8 mouse cellular contexts compared by ENCODE assay signal in genomic region chr9:110657474-110658078, GRCm38 (mm10). TPM values are rescaled to one million over a fixed set of nuclear protein-coding genes. Genes with fewer than 3 reads are reported as not detected.
DNase-seq lines count a peak whose midpoint lies in the region; ATAC-seq and TF ChIP-seq lines count a peak whose summit lies in the region.

No protein-coding gene starts in this region.

- intact Hi-C loops in left cerebral cortex, adult 2 months (cut with DNase I) = loop anchor here (2.0 kb wide), 1 partner anchor 27 kb away; no protein-coding TSS in a partner anchor

- DNase-seq in left cerebral cortex, adult 2 months (ENCODE audit: extremely low spot score in 1 of 2, low spot score in 2 of 2) = no peak
- DNase-seq in left cerebral cortex, adult 8-10 months (ENCODE audit: low spot score in 2 of 2) = no peak
- DNase-seq in limb, embryonic 14.5 days (ENCODE audit: low spot score) = no peak
- no peak for DNase-seq in right cerebral cortex, postnatal 14 days
- no peak for DNase-seq in urinary bladder, postnatal 25 days (ENCODE audit: low spot score)

- no peak overlapping the region for H3K9ac ChIP-seq in limb, embryonic 14.5 days (ENCODE audit: low read depth, low read length, severe bottlenecking)

- peak overlapping the region; percentile 52 for H3K4me2 ChIP-seq in limb, embryonic 14.5 days (replicated peaks; ENCODE audit: low read depth, low read length, severe bottlenecking)

- TF ChIP-seq POLR2A in cortical plate, adult 2 months (IDR thresholded peaks at IDR 0.05; ENCODE audit: extremely low read depth, insufficient read depth, low read length) = no peak
- no peak for TF ChIP-seq POLR2A in limb, embryonic 14.5 days (IDR thresholded peaks at IDR 0.05; ENCODE audit: borderline replicate concordance, extremely low read depth, insufficient read depth, insufficient read length)

- H3K36me3 ChIP-seq in limb, embryonic 14.5 days (ENCODE audit: control insufficient read depth, insufficient read depth, low read length) = 0 out of 2 replicates have a peak, but pooled peaks cover 4% of the 10 kb centered on the region

- H3K27ac ChIP-seq in left cerebral cortex, adult 2 months = peak overlapping the region; percentile 99
- H3K27ac ChIP-seq in cortical plate, adult 2 months (ENCODE audit: insufficient read depth, low read length) = peak overlapping the region; percentile 33; the same call in 1 of the 2 replicates
- no peak overlapping the region for H3K27ac ChIP-seq in limb, embryonic 14.5 days (replicated peaks; ENCODE audit: low read depth, low read length)

- H3K27me3 ChIP-seq in limb, embryonic 14.5 days (ENCODE audit: control insufficient read depth, insufficient read depth, low read length) = peaks cover 14% of the 10 kb centered on the region

- ATAC-seq in hematopoietic stem cell, adult 5-6 weeks (replicated peaks in 1 of 2; ENCODE audit: insufficient read depth in 1 of 2, low FRiP score in 2 of 2, low TSS enrichment in 1 of 2, low read depth in 1 of 2, poor library complexity in 2 of 2, severe bottlenecking in 2 of 2) = peak; percentile 33 to 40; a peak in 3 of 4 replicates
- no peak for ATAC-seq in limb, embryonic 14.5 days (ENCODE audit: low FRiP score, low read depth)
- ATAC-seq in monocyte, adult 5-6 weeks (replicated peaks; ENCODE audit: insufficient number of reproducible peaks, low FRiP score, low TSS enrichment, poor library complexity, severe bottlenecking) = peak; percentile 54

- peaks cover 8% of the 10 kb centered on the region; the same call in 1 of the 2 replicates for H3K4me1 ChIP-seq in cortical plate, adult 2 months (ENCODE audit: control insufficient read depth, insufficient read depth, low read length)
- peaks cover 20% of the 10 kb centered on the region for H3K4me1 ChIP-seq in limb, embryonic 14.5 days (ENCODE audit: control insufficient read depth, insufficient read depth, low read length)

- 85% methylated on average over 13 of the region's 13 CpGs for WGBS in limb, embryonic 14.5 days

- TF ChIP-seq CTCF in left cerebral cortex, adult 2 months (IDR thresholded peaks at IDR 0.05) = no peak
- no peak for TF ChIP-seq CTCF in cortical plate, adult 2 months (IDR thresholded peaks at IDR 0.05; ENCODE audit: extremely low read depth, insufficient read depth, low read length)

- H3K4me3 ChIP-seq in left cerebral cortex, adult 2 months = peak overlapping the region; percentile 85
- H3K4me3 ChIP-seq in cortical plate, adult 2 months (ENCODE audit: insufficient read depth, low read length) = peak overlapping the region; percentile 69; the same call in 1 of the 2 replicates
- H3K4me3 ChIP-seq in limb, embryonic 14.5 days (replicated peaks; ENCODE audit: low read length) = peak overlapping the region; percentile 61

- H3K9me3 ChIP-seq in limb, embryonic 14.5 days (ENCODE audit: control insufficient read depth, low read length) = no peaks in the 10 kb centered on the region

RNA-seq across cellular contexts. Expression of gene Ccdc12, which starts 1.3 kb away (rescaled TPM):
- 10 to 100 TPM; 56.2 to 56.9 TPM for total RNA-seq in left cerebral cortex, adult 2 months (2021)
- total RNA-seq in left cerebral cortex, adult 8-10 months (2022) = 10 to 100 TPM; 69.7 to 73.5 (median 72.6) TPM
- 100 and 103 TPM in 2 replicates for polyA plus RNA-seq in cortical plate, adult 2 months (2012; rRNA removed)
- total RNA-seq in hematopoietic stem cell, adult 5-6 weeks (2017) = 89.4 and 111 TPM in 2 replicates
- 72.2 and 83.8 TPM in 2 replicates for polyA plus RNA-seq in limb, embryonic 14.5 days (2012; rRNA removed)
- polyA plus RNA-seq in limb, embryonic 14.5 days (2014; fragmentation: Nextera tagmentation; extraction: Ambion mirVana) = 102 and 123 TPM in 2 replicates
- 162 to 274 TPM (median 251 TPM) in 3 replicates for total RNA-seq in monocyte, adult 5-6 weeks (2017)

RNA-seq across cellular contexts. Expression of gene Nbeal2, which starts 3.6 kb away (rescaled TPM):
- total RNA-seq in left cerebral cortex, adult 2 months (2021) = 10 to 100 TPM; 12.6 to 14.4 TPM
- 10 to 100 TPM; 11.9 to 14.6 (median 12.6) TPM for total RNA-seq in left cerebral cortex, adult 8-10 months (2022)
- polyA plus RNA-seq in cortical plate, adult 2 months (2012; rRNA removed) = 10.0 and 10.7 TPM in 2 replicates
- total RNA-seq in hematopoietic stem cell, adult 5-6 weeks (2017) = 38.0 and 61.7 TPM in 2 replicates
- polyA plus RNA-seq in limb, embryonic 14.5 days (2012; rRNA removed) = 8.4 and 9.4 TPM in 2 replicates
- polyA plus RNA-seq in limb, embryonic 14.5 days (2014; fragmentation: Nextera tagmentation; extraction: Ambion mirVana) = 3.2 and 3.3 TPM in 2 replicates
- total RNA-seq in monocyte, adult 5-6 weeks (2017) = 63.7 to 114 TPM (median 92.9 TPM) in 3 replicates

RNA-seq across cellular contexts. Expression of gene Nradd, which starts 33.3 kb away (rescaled TPM):
- total RNA-seq in left cerebral cortex, adult 2 months (2021) = 1 to 10 TPM; 2.7 to 3.6 TPM
- 1 to 10 TPM; 1.4 to 2.9 (median 2.6) TPM for total RNA-seq in left cerebral cortex, adult 8-10 months (2022)
- 2.5 and 3.7 TPM in 2 replicates for polyA plus RNA-seq in cortical plate, adult 2 months (2012; rRNA removed)
- 4.1 and 6.2 TPM in 2 replicates for total RNA-seq in hematopoietic stem cell, adult 5-6 weeks (2017)
- polyA plus RNA-seq in limb, embryonic 14.5 days (2012; rRNA removed) = 40.0 and 53.8 TPM in 2 replicates
- polyA plus RNA-seq in limb, embryonic 14.5 days (2014; fragmentation: Nextera tagmentation; extraction: Ambion mirVana) = 28.1 and 30.4 TPM in 2 replicates
- total RNA-seq in monocyte, adult 5-6 weeks (2017) = 5.9 to 10.5 TPM (median 9.9 TPM) in 3 replicates
